ENCODE assay signal across 8 mouse cellular contexts in the genomic region with DNA sequence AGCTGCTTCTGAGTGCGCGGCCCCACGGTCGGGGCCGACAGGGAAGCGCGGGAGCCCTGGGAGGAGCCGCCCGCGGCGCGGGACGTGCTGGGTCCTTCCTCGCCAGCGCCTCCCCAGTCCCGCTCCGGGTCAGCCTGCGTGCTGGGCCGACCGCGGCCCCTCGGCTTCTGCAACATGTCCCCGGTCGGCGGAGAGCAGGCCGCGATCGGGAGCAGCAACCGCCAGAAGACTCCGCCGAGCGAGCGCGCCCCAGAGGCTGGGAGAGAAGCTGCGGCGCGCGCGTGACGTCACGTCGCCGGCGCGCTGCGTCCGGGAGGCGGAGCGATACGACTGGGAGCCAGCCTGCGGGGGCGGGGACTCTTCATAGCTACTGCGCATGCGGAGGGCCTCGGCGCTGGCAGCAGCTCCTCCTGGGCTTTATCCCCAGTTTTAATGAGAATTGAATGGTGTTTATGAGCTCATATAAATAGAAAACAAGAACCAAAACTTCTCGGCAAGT. TPM values are rescaled to one million over a fixed set of nuclear protein-coding genes. Genes with fewer than 3 reads are reported as not detected.
DNase-seq lines count a peak whose midpoint lies in the region; ATAC-seq lines count a peak whose summit lies in the region.

TSS of gene Nsmce3 (minus strand) at position 255 of the 499 bp plus-strand sequence.

- H3K27me3 ChIP-seq in heart, embryonic 14.5 days (ENCODE audit: control insufficient read depth, insufficient read depth, low read length) = no peaks in the 10 kb centered on the region
- no peaks in the 10 kb centered on the region; the same call in 1 of the 2 replicates for H3K27me3 ChIP-seq in liver, embryonic 13.5 days
- no peaks in the 10 kb centered on the region for H3K27me3 ChIP-seq in stomach, embryonic 16.5 days (ENCODE audit: control insufficient read depth, insufficient read depth, low read length)

- H3K27ac ChIP-seq in heart, embryonic 14.5 days (replicated peaks in 1 of 2; ENCODE audit: control insufficient read depth in 1 of 2, insufficient read depth in 1 of 2, low read depth in 2 of 2, low read length in 2 of 2) = peak within 1 kb of the TSS; percentile 86 to 97
- H3K27ac ChIP-seq in liver, embryonic 13.5 days = peak within 1 kb of the TSS; percentile 85
- H3K27ac ChIP-seq in stomach, embryonic 16.5 days (ENCODE audit: low read length) = peak within 1 kb of the TSS; percentile 97

- H3K4me2 ChIP-seq in heart, embryonic 14.5 days (ENCODE audit: low read length) = peak within 1 kb of the TSS; percentile 96
- peak within 1 kb of the TSS; percentile 88 for H3K4me2 ChIP-seq in liver, embryonic 13.5 days
- H3K4me2 ChIP-seq in stomach, embryonic 16.5 days (ENCODE audit: low read depth, low read length) = peak within 1 kb of the TSS; percentile 97

- no peaks in the 10 kb centered on the region for H3K9me3 ChIP-seq in heart, embryonic 14.5 days (ENCODE audit: control insufficient read depth, low read length)
- H3K9me3 ChIP-seq in liver, embryonic 13.5 days (replicated peaks) = no peaks in the 10 kb centered on the region
- no peaks in the 10 kb centered on the region for H3K9me3 ChIP-seq in stomach, embryonic 16.5 days (replicated peaks; ENCODE audit: control insufficient read depth, low read length)

- 0% methylated on average over 52 of the region's 57 CpGs for WGBS in heart, embryonic 14.5 days
- WGBS in liver, embryonic 13.5 days (ENCODE audit: insufficient replicate concordance) = under 1% methylated on average over 56 of the region's 57 CpGs
- under 1% methylated on average over 54 of the region's 57 CpGs for WGBS in stomach, embryonic 16.5 days

- H3K9ac ChIP-seq in heart, embryonic 14.5 days (ENCODE audit: low read length) = peak within 1 kb of the TSS; percentile 94
- H3K9ac ChIP-seq in liver, embryonic 13.5 days = peak within 1 kb of the TSS; percentile 91
- peak within 1 kb of the TSS; percentile 98 for H3K9ac ChIP-seq in stomach, embryonic 16.5 days (ENCODE audit: low read length)

- ATAC-seq in CD4-positive, CD25-positive, alpha-beta regulatory T cell, adult 4 months = peak; percentile 94
- ATAC-seq in heart, embryonic 14.5 days (ENCODE audit: insufficient number of reproducible peaks, insufficient read depth, low FRiP score, low read depth) = peak; percentile 93
- ATAC-seq in liver, embryonic 13.5 days (ENCODE audit: low read depth) = peak; percentile 92
- ATAC-seq in stomach, embryonic 16.5 days (ENCODE audit: insufficient read depth, low FRiP score) = peak; percentile 97

- peak within 1 kb of the TSS; percentile 58 to 86 for H3K4me3 ChIP-seq in heart, embryonic 14.5 days (ENCODE audit: control insufficient read depth in 1 of 2, insufficient read depth in 1 of 2, low read depth in 1 of 2, low read length in 2 of 2)
- peak within 1 kb of the TSS; percentile 89 for H3K4me3 ChIP-seq in liver, embryonic 13.5 days (replicated peaks)
- peak within 1 kb of the TSS; percentile 91 for H3K4me3 ChIP-seq in stomach, embryonic 16.5 days (replicated peaks; ENCODE audit: low read length)

- H3K4me1 ChIP-seq in heart, embryonic 14.5 days (ENCODE audit: control insufficient read depth in 2 of 2, insufficient read depth in 2 of 2, low read length in 2 of 2) = peaks cover 5 to 16% of the 10 kb centered on the region in 2 experiments; a peak in 3 of 4 replicates
- peaks cover 22% of the 10 kb centered on the region for H3K4me1 ChIP-seq in liver, embryonic 13.5 days (replicated peaks)
- peaks cover 13% of the 10 kb centered on the region for H3K4me1 ChIP-seq in stomach, embryonic 16.5 days (ENCODE audit: control insufficient read depth, insufficient read depth, low read length)

- peak; percentile 85 for DNase-seq in c-Kit-negative CD71-positive TER-119-positive erythroid progenitor cells, embryonic 14.5 days (ENCODE audit: low read depth, low spot score)
- DNase-seq in fibroblast of lung, adult 2 months (ENCODE audit: low read depth) = peak; percentile 74
- DNase-seq in kidney, postnatal 14 days = peak; percentile 98
- DNase-seq in liver, embryonic 13.5 days = peak; percentile 91
- peak; percentile 94 for DNase-seq in neural tube, embryonic 10.5 days (ENCODE audit: extremely low spot score, low spot score)

- H3K36me3 ChIP-seq in heart, embryonic 14.5 days (ENCODE audit: control insufficient read depth, insufficient read depth, low read length) = no peaks in the 10 kb centered on the region; the same call in 1 of the 2 replicates
- no peaks in the 10 kb centered on the region for H3K36me3 ChIP-seq in liver, embryonic 13.5 days
- H3K36me3 ChIP-seq in stomach, embryonic 16.5 days (ENCODE audit: control insufficient read depth, insufficient read depth, low read length) = no peaks in the 10 kb centered on the region

RNA-seq across cellular contexts. Expression of gene Nsmce3, which starts in this region (rescaled TPM):
- 1 to 10 TPM; 1.7 to 2.0 TPM for polyA plus RNA-seq in CD4-positive, CD25-positive, alpha-beta regulatory T cell, adult 4 months (2017; shearing (Covaris generic))
- 9.0 and 9.6 TPM in 2 replicates for polyA plus RNA-seq in heart, embryonic 14.5 days (2014; fragmentation: Nextera tagmentation; extraction: Ambion mirVana)
- 6.4 and 6.7 TPM in 2 replicates for polyA plus RNA-seq in liver, embryonic 13.5 days (2015; fragmentation: Nextera tagmentation; extraction: Ambion mirVana)
- 9.7 and 10.6 TPM in 2 replicates for polyA plus RNA-seq in stomach, embryonic 16.5 days (2015; fragmentation: Nextera tagmentation; extraction: Ambion mirVana)

Comparison
In these comparisons a context has a peak if more than half of its experiments do, and no peak if none do; other contexts are left out.
1. Peak in every context shown above with its lines: DNase-seq, ATAC-seq, H3K4me3 ChIP-seq and H3K27ac ChIP-seq.